Mouse (Mus musculus) limb, embryonic 14.5 days (tissue): ENCODE measurements around the gene Cep72. TPM values are rescaled to one million over a fixed set of nuclear protein-coding genes. Genes with fewer than 3 reads are reported as not detected.
A peak's percentile ranks its signal among the peaks of the same experiment; 100 is the strongest.
"Not testable (repeated sequence)": the region's sequence is repeated elsewhere in the genome, so short reads cannot be mapped to it uniquely, and the experiment has no call there.

Experiments used
- ATAC-seq: fragments of 200-750 bp; cut with Nextera tagmentation; 2 replicates; pipeline ENCODE4 v1.8.0; 2017; ENCODE audit warnings: low read depth, moderate number of reproducible peaks, moderate TSS enrichment; ENCODE audit not compliant: low FRiP score
- DNase-seq: peaks from one replicate; pipeline ENCODE4 v3.0.0-alpha.2; 2015; ENCODE audit warnings: low spot score
- H3K27ac ChIP-seq: fragments of 300-500 bp; sonication (generic); replicated peaks from 2 replicates; pipeline ENCODE4 v1.5.1; 2014; ENCODE audit warnings: low read depth, mild to moderate bottlenecking, low read length, moderate library complexity, mixed read lengths
- H3K27me3 ChIP-seq: fragments of 300-500 bp; sonication (generic); 2 replicates; pipeline ENCODE4 v1.6.1; 2014; ENCODE audit warnings: low read length, mixed read lengths; ENCODE audit not compliant: control insufficient read depth, insufficient read depth
- H3K36me3 ChIP-seq: fragments of 300-500 bp; sonication (generic); 2 replicates; pipeline ENCODE4 v1.6.1; 2014; ENCODE audit warnings: mild to moderate bottlenecking, low read length, moderate library complexity, mixed read lengths; ENCODE audit not compliant: control insufficient read depth, insufficient read depth
- H3K4me1 ChIP-seq: fragments of 300-500 bp; sonication (generic); 2 replicates; pipeline ENCODE4 v1.6.1; 2014; ENCODE audit warnings: antibody characterized with exemption, low read length, mixed read lengths; ENCODE audit not compliant: control insufficient read depth, insufficient read depth
- H3K4me2 ChIP-seq: fragments of 300-500 bp; sonication (generic); replicated peaks from 2 replicates; pipeline ENCODE4 v1.6.1; 2014; ENCODE audit warnings: low read depth, mild to moderate bottlenecking, low read length, moderate library complexity; ENCODE audit not compliant: severe bottlenecking
- H3K4me3 ChIP-seq: fragments of 300-500 bp; sonication (generic); replicated peaks from 2 replicates; pipeline ENCODE4 v1.5.1; 2014; ENCODE audit warnings: low read length
- H3K9ac ChIP-seq: fragments of 300-500 bp; sonication (generic); 2 replicates; pipeline ENCODE4 v1.6.1; 2014; ENCODE audit warnings: mild to moderate bottlenecking, low read depth, low read length, moderate library complexity; ENCODE audit not compliant: severe bottlenecking
- H3K9me3 ChIP-seq: fragments of 300-500 bp; sonication (generic); 2 replicates; pipeline ENCODE4 v1.6.1; 2016; ENCODE audit warnings: low read length; ENCODE audit not compliant: control insufficient read depth
- POLR2A ChIP-seq: fragments of 200-500 bp; IDR thresholded peaks from 2 replicates; pipeline ENCODE4 v1.8.0; 2012; ENCODE audit warnings: inconsistent platforms, mild to moderate bottlenecking, moderate library complexity, borderline replicate concordance; ENCODE audit not compliant: insufficient read depth, insufficient read length; ENCODE audit errors: extremely low read depth
- WGBS: fragments of 180-500 bp; shearing (Covaris S2); extraction: QIAGEN DNeasy Blood & Tissue Kit; methylation state at CpG from one replicate; pipeline ENCODE4 v1.1.7; 2014; 5-methylcytosine and 5-hydroxymethylcytosine counted together
- polyA plus RNA-seq, 2 experiments: library from polyadenylated mRNA; depleted of rRNA in 1 of 2; stranded (reverse) in 1 of 2; unstranded in 1 of 2; fragments of >200 nt; fragmentation: Nextera tagmentation in 1 of 2; extraction: Ambion mirVana in 1 of 2; gene quantifications; 2 replicates each; pipeline versions ENCODE4 v1.2.1 to v1.2.3; 2012 to 2014

Gene Cep72
- polyA plus RNA-seq, 2 experiments, result 11.2 to 13.6 TPM

GRCm38 (mm10) chr13:74030691-74031090, 31.4 kb downstream of the Cep72 start:
- ATAC-seq (no peak), DNase-seq (no peak)
- Histone ChIP-seq H3K9me3 (no peaks in the 10 kb centered on the region), H3K9ac (no peak overlapping the region), H3K36me3 (peaks cover 3% of the 10 kb centered on the region; the same call in 1 of the 2 replicates), H3K27ac (no peak overlapping the region), H3K27me3 (no peaks in the 10 kb centered on the region), H3K4me1 (no peaks in the 10 kb centered on the region), H3K4me3 (no peak overlapping the region), H3K4me2 (no peak overlapping the region)
- no peak for TF ChIP-seq POLR2A
- 89% methylated on average over 7 of the region's 7 CpGs for WGBS

GRCm38 (mm10) chr13:74029013-74029412, 33.1 kb downstream of the Cep72 start:
- TF ChIP-seq POLR2A, result no peak
- no peak overlapping the region for H3K27ac ChIP-seq
- H3K36me3 ChIP-seq, result no peaks in the 10 kb centered on the region
- no peaks in the 10 kb centered on the region for H3K27me3 ChIP-seq
- no peak overlapping the region for H3K4me2 ChIP-seq
- ATAC-seq (no peak), DNase-seq (no peak)
- H3K9ac ChIP-seq, result no peak overlapping the region
- WGBS, result 86% methylated on average over 2 of the region's 2 CpGs
- 0 out of 2 replicates have a peak, but pooled peaks cover 3% of the 10 kb centered on the region for H3K4me1 ChIP-seq
- H3K4me3 ChIP-seq, result no peak overlapping the region
- no peaks in the 10 kb centered on the region for H3K9me3 ChIP-seq

DNA sequence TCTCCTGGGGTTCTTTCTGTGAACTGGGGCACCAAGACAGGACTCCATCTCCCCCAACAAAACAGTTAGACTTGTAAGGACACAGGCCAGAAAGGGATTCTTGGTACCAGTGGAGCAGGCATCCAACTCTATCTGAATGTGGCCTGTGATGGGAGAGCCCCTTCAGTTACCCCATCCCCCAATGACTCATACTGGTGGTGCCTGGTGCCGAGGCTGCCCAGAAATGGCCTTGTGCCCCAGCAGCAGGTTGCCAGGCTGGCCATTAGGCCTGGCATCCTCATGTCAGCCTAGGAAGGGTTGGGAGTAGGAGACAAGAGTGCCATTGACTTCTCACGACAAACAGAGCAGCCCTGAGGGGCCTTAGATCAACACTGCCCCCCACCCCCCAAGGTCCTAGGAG, 34.0 kb downstream of the Cep72 start:
- 82% methylated on average over 2 of the region's 2 CpGs for WGBS
- no peak for DNase-seq

DNA sequence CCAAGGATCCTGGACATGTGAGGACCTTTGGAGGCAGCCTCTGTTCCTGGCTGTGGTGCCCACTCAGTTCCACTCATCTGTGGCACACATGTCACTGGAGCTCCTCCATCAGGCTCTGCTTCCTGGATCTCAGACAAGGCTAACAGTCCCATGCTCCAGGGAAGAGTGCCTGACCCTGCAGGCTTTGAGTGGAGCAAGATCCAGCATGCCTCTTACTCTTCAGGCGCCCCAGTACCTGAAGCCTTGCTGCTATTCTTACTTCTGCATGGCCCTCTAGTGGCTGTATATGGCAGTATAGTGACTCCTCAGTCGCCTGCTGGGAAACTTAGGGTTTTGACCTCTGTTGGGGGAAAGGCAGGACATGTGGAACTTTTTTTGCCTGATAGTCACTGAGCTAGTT, 35.9 kb downstream of the Cep72 start:
- DNase-seq, result peak; percentile 55
- H3K9me3 ChIP-seq, result no peaks in the 10 kb centered on the region
- no peak overlapping the region for H3K4me2 ChIP-seq
- 12% methylated on average over 2 of the region's 2 CpGs for WGBS
- H3K4me1 ChIP-seq, result 0 out of 2 replicates have a peak, but pooled peaks cover 3% of the 10 kb centered on the region
- 0 out of 2 replicates have a peak, but pooled peaks have one; percentile 44 for ATAC-seq
- H3K36me3 ChIP-seq, result no peaks in the 10 kb centered on the region
- no peak for TF ChIP-seq POLR2A
- no peak overlapping the region for H3K4me3 ChIP-seq
- no peaks in the 10 kb centered on the region for H3K27me3 ChIP-seq
- no peak overlapping the region for H3K9ac ChIP-seq
- H3K27ac ChIP-seq, result no peak overlapping the region

More for the DNA sequence above, 34.0 kb downstream of the Cep72 start:
- ATAC-seq, result no peak
- 0 out of 2 replicates have a peak, but pooled peaks cover 3% of the 10 kb centered on the region for H3K4me1 ChIP-seq
- no peak overlapping the region for H3K9ac ChIP-seq
- H3K27ac ChIP-seq, result no peak overlapping the region
- no peaks in the 10 kb centered on the region for H3K9me3 ChIP-seq
- H3K27me3 ChIP-seq, result no peaks in the 10 kb centered on the region
- no peak overlapping the region for H3K4me2 ChIP-seq
- TF ChIP-seq POLR2A, result no peak
- H3K4me3 ChIP-seq, result no peak overlapping the region
- H3K36me3 ChIP-seq, result no peaks in the 10 kb centered on the region

DNA sequence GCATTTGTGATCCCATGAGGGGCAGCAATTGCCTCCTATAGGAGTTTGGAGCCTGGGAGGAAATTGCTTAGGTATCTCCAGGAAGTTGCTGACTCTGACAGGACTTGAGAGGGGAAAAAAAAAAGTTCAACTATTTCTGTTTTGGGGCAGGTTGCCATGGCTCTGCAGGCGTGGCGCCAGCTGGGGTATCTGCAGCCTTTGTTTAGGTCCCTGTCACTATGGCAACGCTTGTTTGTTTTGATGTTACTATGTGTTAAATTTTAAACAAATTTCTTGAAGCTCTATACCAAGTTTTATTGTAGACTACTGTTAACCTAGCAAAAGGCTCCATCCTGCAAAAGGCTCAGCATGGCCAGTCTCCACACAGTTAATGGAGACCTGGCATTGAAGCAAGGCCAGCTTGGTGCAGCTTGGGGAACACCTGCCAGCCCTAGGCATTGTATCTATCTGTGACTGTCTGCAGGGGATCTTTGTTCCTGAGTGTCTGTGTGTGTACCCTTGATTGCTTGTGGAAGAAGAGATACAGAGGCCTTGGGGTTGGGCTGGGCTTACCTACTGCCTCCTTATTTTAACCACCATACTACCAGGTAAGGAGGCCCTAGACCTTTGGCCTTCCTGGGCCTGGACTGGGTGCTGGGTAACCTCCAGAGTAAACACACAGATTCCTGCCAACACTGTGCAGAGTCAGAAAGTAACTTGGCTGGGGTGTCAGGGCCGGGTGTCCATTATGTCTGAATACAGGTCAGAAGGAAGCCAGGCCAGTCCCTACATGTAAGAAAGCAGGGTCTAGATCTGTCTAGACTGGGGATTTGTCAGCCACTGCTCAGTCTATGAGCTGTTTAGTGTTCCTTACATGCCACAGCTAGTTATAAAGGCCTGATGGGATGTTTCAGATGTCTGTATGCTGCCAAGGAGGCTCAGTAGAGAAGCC, 36.7 kb downstream of the Cep72 start:
- WGBS, result 64% methylated on average over 4 of the region's 4 CpGs
- H3K9ac ChIP-seq, result no peak overlapping the region
- ATAC-seq (no peak), DNase-seq (peak; percentile 38)
- H3K9me3 ChIP-seq, result no peaks in the 10 kb centered on the region
- no peaks in the 10 kb centered on the region for H3K36me3 ChIP-seq
- no peaks in the 10 kb centered on the region for H3K27me3 ChIP-seq
- H3K4me2 ChIP-seq, result no peak overlapping the region
- H3K27ac ChIP-seq, result no peak overlapping the region
- H3K4me3 ChIP-seq, result no peak overlapping the region
- TF ChIP-seq POLR2A, result no peak
- H3K4me1 ChIP-seq, result 0 out of 2 replicates have a peak, but pooled peaks cover 3% of the 10 kb centered on the region

GRCm38 (mm10) chr13:74019006-74019405, 43.1 kb downstream of the Cep72 start:
- not testable (repeated sequence) for H3K4me3 ChIP-seq, H3K4me1 ChIP-seq, H3K27ac ChIP-seq, H3K36me3 ChIP-seq, DNase-seq, ATAC-seq, H3K9me3 ChIP-seq, H3K4me2 ChIP-seq, H3K9ac ChIP-seq, H3K27me3 ChIP-seq
- 82% methylated on average over 8 of the region's 8 CpGs for WGBS
